Comparison of ENCODE assay signal across 22 mouse cellular contexts in genomic region chr11:109579999-109580398, GRCm38 (mm10). TPM values are rescaled to one million over a fixed set of nuclear protein-coding genes. Genes with fewer than 3 reads are reported as not detected.
A peak's percentile ranks its signal among the peaks of the same experiment; 100 is the strongest.
DNase-seq lines count a peak whose midpoint lies in the region; ATAC-seq and TF ChIP-seq lines count a peak whose summit lies in the region.
"Had no signal": no experiment of that assay in that cellular context is flagged by ENCODE, and none has a peak within 500 bp of the region (broad histone marks: within the 10 kb centered on the region; RNA-seq: fewer than 3 reads in every experiment).

No protein-coding gene starts in this region.

- H3K36me3 ChIP-seq in neural tube, embryonic 12.5 days: no peaks in the 10 kb centered on the region
- H3K36me3 ChIP-seq: hindbrain, embryonic 12.5 days; hindbrain, embryonic 15.5 days; intestine, embryonic 15.5 days had no signal

- H3K27ac ChIP-seq in neural tube, embryonic 12.5 days: no peak overlapping the region
- no peak overlapping the region for H3K27ac ChIP-seq in cerebellum, adult 2 months (ENCODE audit: insufficient read depth, low read length)
- H3K27ac ChIP-seq: forebrain, embryonic 10.5 days; forebrain, embryonic 13.5 days; gastrocnemius, adult 2 months; hindbrain, embryonic 12.5 days; hindbrain, embryonic 15.5 days; intestine, embryonic 15.5 days had no signal

- 89% methylated on average over 9 of the region's 9 CpGs for WGBS in neural tube, embryonic 12.5 days
- WGBS in cerebellum, adult 2 months: 45% methylated on average over 9 of the region's 9 CpGs

- ATAC-seq in neural tube, embryonic 12.5 days (ENCODE audit: low FRiP score, low read depth): 0 out of 2 replicates have a peak, but pooled peaks have one; percentile 25
- no peak for ATAC-seq in inflammation-experienced regulatory T-cells, adult 6 months
- ATAC-seq: CD4-positive, CD25-positive, alpha-beta regulatory T cell, adult 4 months; forebrain, embryonic 13.5 days; forebrain, embryonic 16.5 days; intestine, embryonic 15.5 days had no signal

- H3K9ac ChIP-seq in neural tube, embryonic 12.5 days: no peak overlapping the region
- H3K9ac ChIP-seq: forebrain, embryonic 13.5 days; hindbrain, embryonic 12.5 days; hindbrain, embryonic 15.5 days; intestine, embryonic 15.5 days had no signal

- no peak for DNase-seq in neural tube, embryonic 10.5 days (ENCODE audit: extremely low spot score, low spot score)
- peak; percentile 57 to 66 for DNase-seq in cerebellum, adult 2 months
- peak; percentile 69 for DNase-seq in cerebellum, adult 9-11 months
- peak; percentile 46 to 52 for DNase-seq in cerebellum, postnatal 36 days
- DNase-seq in frontal cortex, postnatal 10 days (ENCODE audit: low spot score in 2 of 2): no peak
- DNase-seq in lung, postnatal 10 days: no peak
- DNase-seq: adrenal gland, adult 2 months; adrenal gland, postnatal 25 days; gastrocnemius, adult 2 months; gastrocnemius, postnatal 14 days; heart, adult 11 months; kidney, adult 11 months had no signal

- no peaks in the 10 kb centered on the region for H3K4me1 ChIP-seq in neural tube, embryonic 12.5 days
- peaks cover 20% of the 10 kb centered on the region for H3K4me1 ChIP-seq in cerebellum, adult 2 months (ENCODE audit: control insufficient read depth, insufficient read depth, low read length)
- H3K4me1 ChIP-seq: hindbrain, embryonic 15.5 days; intestine, embryonic 15.5 days had no signal

- TF ChIP-seq CTCF in cerebellum, adult 2 months (IDR thresholded peaks at IDR 0.05; ENCODE audit: borderline replicate concordance, insufficient read depth, low read depth, low read length): no peak

- no peak for TF ChIP-seq POLR2A in cerebellum, adult 2 months (IDR thresholded peaks at IDR 0.05; ENCODE audit: borderline replicate concordance, insufficient read depth, low read length)

- H3K4me3 ChIP-seq in neural tube, embryonic 12.5 days: no peak overlapping the region
- no peak overlapping the region for H3K4me3 ChIP-seq in cerebellum, adult 2 months (replicated peaks; ENCODE audit: insufficient read depth, low read depth, low read length)
- H3K4me3 ChIP-seq: forebrain, embryonic 10.5 days; forebrain, embryonic 13.5 days; gastrocnemius, adult 2 months; hindbrain, embryonic 12.5 days; hindbrain, embryonic 15.5 days; intestine, embryonic 15.5 days had no signal

- H3K9me3 ChIP-seq in neural tube, embryonic 12.5 days: no peaks in the 10 kb centered on the region
- H3K9me3 ChIP-seq: forebrain, embryonic 10.5 days; forebrain, embryonic 13.5 days; hindbrain, embryonic 12.5 days; hindbrain, embryonic 15.5 days; intestine, embryonic 15.5 days had no signal

- no peak overlapping the region for H3K4me2 ChIP-seq in neural tube, embryonic 12.5 days (replicated peaks)
- H3K4me2 ChIP-seq: forebrain, embryonic 13.5 days; heart, embryonic 11.5 days; hindbrain, embryonic 12.5 days; hindbrain, embryonic 15.5 days; intestine, embryonic 15.5 days had no signal

- no peaks in the 10 kb centered on the region for H3K27me3 ChIP-seq in neural tube, embryonic 12.5 days (replicated peaks)
- no peaks in the 10 kb centered on the region for H3K27me3 ChIP-seq in cerebellum, adult 2 months (ENCODE audit: control insufficient read depth, insufficient read depth, low read length)
- H3K27me3 ChIP-seq: forebrain, embryonic 13.5 days; hindbrain, embryonic 12.5 days; hindbrain, embryonic 15.5 days; intestine, embryonic 15.5 days had no signal

RNA-seq across cellular contexts. Expression of gene Wipi1, which starts 31.8 kb away (rescaled TPM):
- polyA plus RNA-seq in neural tube, embryonic 12.5 days (2016; fragmentation: Nextera tagmentation; extraction: Ambion mirVana): 19.7 and 21.5 TPM in 2 replicates
- polyA plus RNA-seq in cerebellum, adult 2 months (2012; rRNA removed): 20.4 and 23.1 TPM in 2 replicates
- under 1 TPM; 0.16 to 0.34 (median 0.16) TPM for polyA plus RNA-seq in inflammation-experienced regulatory T-cells, adult 6 months (2017; shearing (Covaris generic))
- polyA plus RNA-seq: CD4-positive, CD25-positive, alpha-beta regulatory T cell, adult 4 months had no signal

Comparison
In these comparisons a context has a peak if more than half of its experiments do, and no peak if none do; other contexts are left out.
1. DNase-seq: peak in cerebellum, adult 2 months (2 of 2), cerebellum, adult 9-11 months (single experiment) and cerebellum, postnatal 36 days (2 of 2); none in neural tube, embryonic 10.5 days (single experiment), frontal cortex, postnatal 10 days (0 of 2) and lung, postnatal 10 days (single experiment).
2. RNA of gene Wipi1, which starts 31.8 kb away (polyA plus RNA-seq): 19.7 to 21.5 TPM in neural tube, embryonic 12.5 days and 20.4 to 23.1 TPM in cerebellum, adult 2 months; 0.16 to 0.34 TPM in inflammation-experienced regulatory T-cells, adult 6 months; every median in the first group is over 10 times any median in the second.